Mouse (Mus musculus): ENCODE measurements around the gene Barhl2. TPM values are rescaled to one million over a fixed set of nuclear protein-coding genes. Genes with fewer than 3 reads are reported as not detected.

Barhl2 gene
- not detected in 2 replicates for total RNA-seq (2017)

DNA sequence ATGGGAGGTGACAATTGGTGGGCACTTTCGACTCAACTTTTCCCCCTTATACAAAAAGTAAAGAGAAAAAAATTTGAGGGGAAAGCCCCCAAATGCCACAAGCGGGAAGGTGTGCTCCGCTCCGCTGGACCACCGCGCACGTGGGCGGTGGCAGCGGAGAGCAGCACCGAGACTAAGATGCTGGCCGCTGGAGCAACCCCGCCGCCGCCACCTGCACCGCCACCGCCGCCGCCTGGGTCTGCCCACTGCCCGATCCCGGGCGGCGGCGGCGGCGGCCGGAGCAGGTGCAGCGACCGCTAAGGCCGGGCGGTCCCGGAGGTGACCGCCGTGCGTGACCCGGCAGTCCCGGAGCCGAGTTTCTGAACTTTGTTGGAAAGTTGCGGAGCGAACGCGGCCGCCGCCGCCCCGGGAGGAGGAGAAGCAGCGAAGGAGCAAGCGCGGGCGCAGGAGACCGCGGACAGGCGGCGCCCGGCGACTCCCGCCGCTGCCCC lies at the start of gene Barhl2:
Barhl2 (minus strand) TSS at position 181 of the 491 bp plus-strand sequence.
- no peak for ATAC-seq (replicated peaks; ENCODE audit: low read depth, poor library complexity, severe bottlenecking)

DNA sequence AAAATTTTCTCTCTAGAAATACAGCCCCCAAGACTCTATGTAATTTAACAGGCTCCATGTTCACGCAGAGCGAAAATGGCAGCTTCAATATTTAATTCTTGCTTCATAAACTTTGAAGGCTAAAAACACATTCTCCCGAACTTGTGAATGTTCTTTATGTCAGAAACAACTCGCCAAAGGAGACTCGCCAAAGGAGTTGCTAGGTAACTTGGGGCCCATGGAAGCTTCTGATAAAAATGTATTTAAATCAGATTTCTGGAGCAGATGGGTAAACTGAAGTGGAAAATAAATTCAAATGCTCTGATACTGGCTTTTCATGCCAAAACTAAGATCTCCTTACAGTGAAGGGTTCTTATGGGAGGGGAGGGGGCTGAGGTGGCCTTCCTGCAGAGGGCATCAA lies 48.1 kb upstream of the Barhl2 start:
- no peak for ATAC-seq (replicated peaks; ENCODE audit: low read depth, poor library complexity, severe bottlenecking)

DNA sequence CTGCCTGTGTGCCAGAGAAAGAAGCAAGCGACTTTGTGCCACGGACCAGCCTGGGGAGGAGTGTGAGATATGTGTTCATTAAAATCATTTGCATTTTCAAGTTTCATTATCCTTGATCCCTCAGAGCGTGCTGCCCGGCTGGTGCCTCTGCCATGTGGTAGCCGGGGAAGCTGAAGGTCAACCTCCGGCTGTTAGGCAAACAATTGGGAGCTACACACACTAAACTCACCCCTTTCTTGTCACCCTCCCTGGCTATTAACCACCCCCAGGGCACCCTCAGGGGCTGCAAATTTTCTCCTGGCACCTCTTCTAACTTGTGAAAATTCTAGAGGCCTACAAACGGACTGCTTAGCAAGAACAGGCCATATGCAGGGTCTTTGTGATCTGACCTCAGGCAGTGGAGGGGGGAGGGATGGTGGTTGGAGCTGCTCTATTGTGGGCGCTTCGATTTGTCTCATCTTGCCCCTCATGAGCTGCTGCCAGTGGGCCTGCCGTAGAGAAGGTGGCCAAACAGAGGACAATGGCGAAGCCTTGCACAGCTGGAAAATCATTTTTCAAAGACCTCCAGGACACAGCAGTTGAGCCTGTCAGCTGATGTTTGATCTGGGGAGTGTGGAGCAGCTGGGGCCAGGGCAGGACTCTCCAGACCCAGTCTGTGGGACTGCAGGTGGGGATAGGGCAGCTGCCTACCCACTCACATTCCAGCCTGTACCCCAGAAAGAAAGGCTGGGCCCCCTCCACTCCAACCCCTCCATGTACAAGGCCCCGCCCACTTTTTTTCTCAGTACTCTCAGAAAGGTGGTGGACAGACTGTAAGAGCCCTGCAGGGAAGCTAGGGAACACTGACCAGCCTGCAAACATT lies 44.9 kb upstream of the Barhl2 start:
- no peak for ATAC-seq (replicated peaks; ENCODE audit: low read depth, poor library complexity, severe bottlenecking)

DNA sequence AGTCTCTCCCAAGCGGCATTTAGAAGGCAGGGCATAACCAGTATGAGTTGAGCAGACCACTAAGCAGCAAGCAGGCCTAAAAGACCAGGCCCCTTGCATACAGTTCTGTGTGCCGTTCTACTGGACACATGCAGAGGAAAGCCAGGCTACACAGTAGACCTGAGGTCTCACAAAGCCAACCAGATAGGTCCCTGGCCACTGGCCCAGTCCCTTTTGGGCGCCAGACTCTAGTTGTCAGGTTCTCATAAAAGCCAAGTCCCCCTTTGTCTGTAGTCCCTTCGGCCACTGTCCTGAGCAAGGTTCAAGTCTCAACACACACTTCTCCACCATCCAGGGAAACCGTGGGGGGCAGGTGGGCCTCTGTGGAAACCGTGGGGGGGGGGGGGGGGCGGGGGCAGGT lies 44.3 kb upstream of the Barhl2 start:
- no peak for ATAC-seq (replicated peaks; ENCODE audit: low read depth, poor library complexity, severe bottlenecking)

DNA sequence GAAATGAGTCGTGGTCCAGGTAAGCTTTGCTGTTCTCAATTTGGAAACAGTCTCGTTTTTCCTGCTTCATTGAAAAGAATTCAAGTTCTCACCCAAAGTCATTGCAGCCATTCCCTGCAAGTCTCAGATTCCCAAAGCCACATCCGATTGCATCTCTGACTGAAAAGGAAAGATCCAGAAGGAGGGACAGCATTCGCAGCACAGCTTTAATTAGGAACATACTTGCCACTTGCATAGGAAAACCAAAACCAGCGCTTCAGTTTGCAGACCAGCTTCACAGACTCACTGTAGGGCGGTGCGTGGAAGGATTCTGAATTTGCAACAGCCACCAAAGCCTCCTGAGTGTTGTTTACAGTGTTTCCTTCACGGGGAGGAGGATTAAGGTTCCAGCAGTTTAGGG lies 33.8 kb upstream of the Barhl2 start:
- ATAC-seq (replicated peaks; ENCODE audit: low read depth, poor library complexity, severe bottlenecking): no peak

DNA sequence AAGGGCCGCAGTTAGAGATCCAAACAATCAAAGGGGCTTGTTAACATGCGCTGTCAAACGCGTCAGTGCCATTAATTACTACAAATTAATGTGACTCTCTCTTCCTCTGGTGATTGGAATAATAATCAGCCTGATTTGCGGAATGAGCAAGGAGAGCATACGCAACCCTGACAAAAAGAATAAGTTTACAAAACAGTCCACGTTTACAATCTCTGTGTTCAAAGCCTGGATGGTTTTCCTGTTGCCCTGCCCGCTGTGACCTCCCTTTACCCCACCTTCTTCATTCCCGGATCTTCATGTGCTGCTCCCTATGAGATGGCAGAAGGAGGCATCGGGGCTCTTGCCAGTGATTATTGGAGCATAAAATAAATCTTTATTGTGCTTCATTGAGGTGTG lies 14.1 kb upstream of the Barhl2 start:
- no peak for ATAC-seq (replicated peaks; ENCODE audit: low read depth, poor library complexity, severe bottlenecking)

DNA sequence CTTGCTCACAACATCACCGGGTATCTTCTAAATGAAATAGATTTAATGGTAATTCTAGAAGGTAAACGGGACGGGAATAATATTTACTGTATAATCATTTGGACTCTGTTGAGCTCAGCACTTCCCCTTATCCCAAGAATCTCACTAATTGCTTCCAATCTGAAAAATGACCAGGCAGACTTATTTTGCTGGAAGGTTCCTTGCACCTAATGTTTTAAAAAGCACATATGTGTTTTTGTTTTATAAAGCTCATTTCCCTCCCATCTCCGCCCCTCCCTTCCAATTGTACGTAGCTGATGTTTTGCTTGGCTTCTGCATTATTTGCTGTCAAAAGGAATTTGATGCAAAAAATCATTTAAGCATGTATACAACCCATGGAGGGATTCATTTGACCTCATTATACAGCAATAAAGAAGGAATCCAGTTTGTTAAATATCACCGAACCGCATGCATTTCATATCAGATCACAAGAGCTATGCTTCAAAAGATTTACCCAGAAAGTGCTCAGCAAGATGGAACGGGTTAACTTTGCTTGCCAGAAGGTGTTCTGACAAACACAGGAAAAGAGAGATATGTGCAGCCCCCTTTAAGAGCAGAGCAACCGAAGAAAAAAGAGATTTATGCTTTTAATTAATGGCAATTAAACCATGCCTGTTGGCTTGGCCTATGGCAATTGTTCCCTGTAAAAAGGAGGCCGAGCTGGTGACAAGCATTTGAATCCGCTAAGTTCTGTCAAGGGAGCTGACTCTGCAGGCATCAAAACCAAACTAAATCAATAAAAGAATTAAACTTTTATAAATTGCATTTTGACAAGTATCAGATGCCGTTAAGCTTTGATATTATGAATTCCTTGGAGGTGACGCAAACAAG lies 13.5 kb upstream of the Barhl2 start:
- ATAC-seq (replicated peaks; ENCODE audit: low read depth, poor library complexity, severe bottlenecking): no peak

DNA sequence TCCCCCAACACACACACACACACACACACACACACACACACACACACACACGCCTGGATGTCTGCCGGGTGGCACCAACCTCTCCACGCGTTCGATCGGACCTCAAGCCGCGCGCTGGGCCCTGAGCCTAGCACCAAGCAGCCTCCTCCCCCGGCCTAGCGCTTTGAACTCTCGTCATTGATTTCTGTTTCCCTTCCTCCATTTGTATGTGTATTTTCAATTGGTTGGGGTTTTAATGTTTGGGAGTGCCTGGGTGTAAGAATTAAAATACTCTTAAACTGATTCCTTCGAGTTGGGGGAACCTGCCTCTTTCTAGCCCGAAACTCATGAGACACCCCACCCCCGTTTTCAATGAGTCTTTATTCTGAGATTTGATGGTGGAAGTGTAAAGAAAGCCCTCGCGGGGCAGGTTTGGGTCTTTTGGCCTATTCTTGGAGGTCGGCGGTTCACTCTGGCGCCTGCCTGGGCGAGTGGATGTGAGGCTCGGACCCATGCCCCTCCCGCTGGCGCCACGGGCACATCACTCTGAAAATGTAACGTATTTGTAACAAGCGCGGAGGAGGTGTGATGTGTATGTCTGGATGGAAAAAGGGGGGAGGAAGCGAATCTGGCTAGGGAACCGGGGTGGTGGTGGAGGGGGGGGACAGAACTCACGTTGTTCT lies 7.3 kb upstream of the Barhl2 start:
- ATAC-seq (replicated peaks; ENCODE audit: low read depth, poor library complexity, severe bottlenecking): no peak

DNA sequence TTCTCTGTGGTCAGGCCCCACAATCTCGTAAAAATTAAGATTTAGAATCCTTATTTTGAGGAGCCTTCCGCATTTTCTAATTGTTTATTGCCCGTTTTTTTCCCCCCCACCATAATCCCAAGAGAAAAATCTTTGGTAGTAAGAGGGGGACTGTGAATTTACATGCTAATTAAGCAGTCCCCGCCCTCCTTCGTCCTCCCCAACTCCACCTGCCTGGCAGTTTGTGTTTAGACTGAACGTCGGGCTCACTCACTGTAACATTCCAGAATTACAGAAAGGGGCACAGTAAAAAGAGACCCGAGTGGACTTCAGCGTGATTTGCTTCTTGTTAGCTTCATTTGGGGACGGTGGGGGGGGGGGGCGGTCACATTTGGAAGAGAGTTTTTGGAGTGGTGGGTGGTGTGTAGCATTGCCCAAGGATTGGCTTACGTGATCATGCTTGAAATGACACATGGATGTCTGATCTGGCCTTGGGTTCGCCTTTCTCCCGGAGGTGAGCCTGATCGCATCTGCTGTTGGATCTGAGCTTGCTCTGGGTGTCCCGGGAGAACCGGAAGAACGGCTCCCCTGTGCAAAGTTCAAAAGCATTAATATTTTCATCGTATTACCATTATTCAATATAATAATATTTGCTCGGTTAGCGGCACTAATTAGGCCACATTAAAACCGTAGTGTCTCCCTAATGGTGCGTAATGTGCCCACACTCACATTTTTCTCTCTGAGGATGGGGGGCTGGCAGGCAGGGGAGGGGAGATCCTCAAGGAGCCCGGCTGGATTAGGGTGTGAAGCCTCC lies 6.6 kb upstream of the Barhl2 start:
- ATAC-seq (replicated peaks; ENCODE audit: low read depth, poor library complexity, severe bottlenecking): no peak

DNA sequence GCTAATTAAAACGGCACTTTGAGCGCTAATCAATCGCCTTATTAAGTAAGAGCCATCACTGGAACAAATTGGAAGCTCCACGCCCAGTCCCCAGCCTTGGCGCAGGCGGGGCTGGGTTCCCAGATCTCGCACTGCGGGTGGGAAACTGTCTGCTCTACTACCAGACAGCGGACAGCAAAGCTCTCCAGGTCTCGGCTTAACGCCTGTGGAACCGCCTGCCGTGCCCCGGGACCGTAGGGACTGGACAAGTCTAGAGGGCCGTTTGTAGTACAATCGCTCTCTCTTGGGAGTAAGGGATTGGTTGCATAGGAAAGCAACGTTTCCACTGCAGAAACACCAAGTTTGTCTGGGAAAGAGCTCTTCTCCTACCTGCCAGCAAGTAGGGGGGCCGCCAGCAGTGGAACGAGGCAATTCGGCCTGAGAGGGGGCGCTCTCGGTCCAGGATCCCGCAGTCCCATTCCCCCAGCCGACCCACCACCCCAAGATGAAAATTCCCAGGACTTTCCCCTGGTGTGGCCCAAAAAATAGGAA lies 5.8 kb upstream of the Barhl2 start:
- no peak for ATAC-seq (replicated peaks; ENCODE audit: low read depth, poor library complexity, severe bottlenecking)

DNA sequence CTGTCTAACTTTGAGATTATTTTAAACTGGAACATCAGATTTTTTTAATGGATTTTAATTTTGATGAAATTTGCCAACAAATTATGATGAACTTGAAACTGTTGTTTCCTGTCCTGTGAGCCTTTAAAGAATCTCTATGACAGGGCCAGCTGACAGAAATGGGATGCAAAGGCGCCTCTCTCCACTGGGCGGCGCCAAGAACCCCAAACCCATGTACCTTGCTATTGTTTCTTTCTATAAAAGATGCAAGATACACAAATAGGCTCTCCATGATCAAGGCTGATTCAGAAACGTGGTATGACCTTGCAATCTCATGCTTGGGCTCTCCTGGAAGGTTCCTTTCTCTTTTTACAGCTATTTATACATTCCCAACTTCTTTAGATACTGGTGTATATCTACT lies 3.9 kb upstream of the Barhl2 start:
- peak; percentile 63 for ATAC-seq (replicated peaks; ENCODE audit: low read depth, poor library complexity, severe bottlenecking)

DNA sequence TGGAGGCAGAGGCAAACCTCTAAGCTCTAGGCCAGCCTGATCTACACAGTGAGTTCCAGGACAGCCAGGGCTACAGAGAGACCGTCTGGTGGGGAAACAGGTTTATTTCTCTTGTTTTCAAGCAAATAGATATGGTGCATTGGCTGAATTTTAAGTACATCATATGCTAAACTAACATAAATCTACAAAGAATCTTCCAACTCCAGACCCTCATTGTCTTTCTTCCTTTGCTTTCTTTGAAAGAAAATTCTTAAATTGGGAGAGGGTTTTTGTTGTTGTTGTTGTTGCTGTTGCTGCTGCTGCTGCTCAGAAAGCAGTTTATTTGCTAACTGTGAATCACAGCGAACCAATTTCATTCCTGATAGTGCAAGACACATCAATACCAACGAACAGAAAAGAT lies 3.5 kb upstream of the Barhl2 start:
- ATAC-seq (replicated peaks; ENCODE audit: low read depth, poor library complexity, severe bottlenecking): no peak

DNA sequence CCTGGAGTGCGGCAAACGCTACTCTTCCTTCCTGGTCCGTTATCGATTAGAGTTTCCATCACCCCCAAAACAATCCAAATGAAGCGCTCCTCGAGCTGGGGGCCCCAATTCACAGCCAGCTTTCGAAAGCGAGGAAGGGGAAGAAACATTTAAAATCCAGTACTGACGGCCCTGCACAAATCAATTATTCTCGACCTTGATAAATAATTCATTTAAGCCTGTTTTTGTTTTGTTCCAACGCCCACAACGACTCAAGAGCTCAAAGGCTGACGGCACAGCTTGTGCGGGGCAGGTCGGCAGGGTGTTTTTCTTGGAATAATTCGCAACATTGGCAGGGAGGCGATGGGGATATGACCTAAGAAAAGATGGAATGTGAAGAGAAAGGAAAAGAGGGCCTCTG lies 2.6 kb upstream of the Barhl2 start:
- ATAC-seq (replicated peaks; ENCODE audit: low read depth, poor library complexity, severe bottlenecking): no peak

DNA sequence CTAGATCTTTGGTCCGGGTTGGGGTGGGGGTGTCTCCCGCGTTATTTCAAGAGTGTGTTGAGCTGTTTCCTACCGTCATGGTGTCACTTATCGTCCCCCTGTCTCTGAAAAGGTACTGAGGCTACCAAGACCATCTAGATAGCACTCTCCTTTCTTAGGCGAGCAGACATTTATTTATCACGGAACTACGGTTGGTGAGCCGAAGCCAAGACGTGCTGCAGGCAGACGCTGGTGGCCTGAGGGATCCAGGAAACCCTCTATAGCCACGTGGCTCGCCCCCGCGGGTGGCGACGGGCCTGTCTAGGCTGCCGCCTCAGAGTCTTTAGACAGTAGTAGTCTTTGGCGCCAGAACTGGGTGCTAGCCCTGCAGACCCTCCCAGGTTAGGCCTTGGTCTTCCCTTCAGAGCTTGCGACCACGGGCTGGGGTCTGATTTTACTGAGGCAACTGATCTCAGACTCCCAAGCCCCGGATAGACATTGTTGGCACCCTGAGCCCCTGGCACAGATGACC lies 2.1 kb upstream of the Barhl2 start:
- ATAC-seq (replicated peaks; ENCODE audit: low read depth, poor library complexity, severe bottlenecking): no peak

DNA sequence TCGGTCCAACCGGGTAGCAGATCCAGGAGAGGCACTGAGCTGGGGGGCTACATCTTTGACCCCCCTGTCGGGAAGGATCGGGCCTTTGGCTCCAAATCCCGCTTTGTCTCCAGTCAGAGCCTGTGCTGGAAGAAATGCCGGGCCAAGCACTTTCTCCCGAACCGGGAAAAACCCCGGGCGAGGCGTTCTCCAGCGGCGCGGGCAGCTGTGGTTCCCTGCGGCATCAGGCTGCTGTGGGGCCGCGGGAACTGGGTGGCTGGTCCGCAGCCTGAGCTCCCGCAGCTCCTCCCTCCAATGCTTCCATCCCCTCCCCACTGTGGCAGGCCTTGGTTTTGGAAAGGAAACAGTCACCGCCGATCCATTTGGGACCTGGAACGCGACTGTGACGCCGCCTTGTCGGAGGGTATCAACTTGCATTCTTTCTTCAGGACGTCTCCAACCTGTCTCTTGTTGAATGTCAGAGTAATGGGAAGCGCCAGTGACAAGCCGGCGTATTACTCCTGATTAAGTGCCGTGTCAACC lies 1.2 kb upstream of the Barhl2 start:
- no peak for ATAC-seq (replicated peaks; ENCODE audit: low read depth, poor library complexity, severe bottlenecking)

DNA sequence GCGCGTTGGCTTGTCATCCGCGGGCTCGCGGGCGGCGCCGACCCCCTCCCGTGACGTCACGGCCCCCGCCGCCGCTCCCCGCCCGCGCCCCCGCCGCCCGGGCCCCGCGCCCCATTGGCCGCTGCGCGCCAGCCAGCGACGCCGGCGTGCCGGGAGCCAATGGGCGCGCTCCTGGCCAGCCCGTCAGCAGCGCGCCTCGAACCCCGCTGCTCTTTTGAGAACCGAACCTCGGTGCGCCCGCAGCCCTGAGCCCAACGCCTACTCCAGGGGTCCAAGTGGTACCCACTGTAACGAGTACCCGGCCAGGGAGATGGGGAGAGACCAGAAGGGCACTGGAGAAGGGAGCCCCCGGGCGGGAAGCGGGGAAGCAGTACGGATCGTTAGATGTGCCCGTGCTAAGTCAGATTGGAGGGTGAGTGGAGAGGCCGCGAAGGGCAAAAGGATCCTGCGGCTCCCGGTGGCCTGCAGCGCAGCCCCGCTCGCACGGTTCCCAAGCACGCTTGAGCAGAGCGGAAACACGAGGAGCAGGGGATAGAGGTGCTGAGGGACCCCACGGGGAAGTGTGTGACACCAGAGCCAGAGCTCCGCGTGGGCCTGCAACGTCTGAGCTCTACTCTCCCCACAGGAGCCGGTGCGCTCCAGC lies 632 bp upstream of the Barhl2 start:
- ATAC-seq (replicated peaks; ENCODE audit: low read depth, poor library complexity, severe bottlenecking): 0 out of 2 replicates have a peak, but pooled peaks have one; percentile 17

DNA sequence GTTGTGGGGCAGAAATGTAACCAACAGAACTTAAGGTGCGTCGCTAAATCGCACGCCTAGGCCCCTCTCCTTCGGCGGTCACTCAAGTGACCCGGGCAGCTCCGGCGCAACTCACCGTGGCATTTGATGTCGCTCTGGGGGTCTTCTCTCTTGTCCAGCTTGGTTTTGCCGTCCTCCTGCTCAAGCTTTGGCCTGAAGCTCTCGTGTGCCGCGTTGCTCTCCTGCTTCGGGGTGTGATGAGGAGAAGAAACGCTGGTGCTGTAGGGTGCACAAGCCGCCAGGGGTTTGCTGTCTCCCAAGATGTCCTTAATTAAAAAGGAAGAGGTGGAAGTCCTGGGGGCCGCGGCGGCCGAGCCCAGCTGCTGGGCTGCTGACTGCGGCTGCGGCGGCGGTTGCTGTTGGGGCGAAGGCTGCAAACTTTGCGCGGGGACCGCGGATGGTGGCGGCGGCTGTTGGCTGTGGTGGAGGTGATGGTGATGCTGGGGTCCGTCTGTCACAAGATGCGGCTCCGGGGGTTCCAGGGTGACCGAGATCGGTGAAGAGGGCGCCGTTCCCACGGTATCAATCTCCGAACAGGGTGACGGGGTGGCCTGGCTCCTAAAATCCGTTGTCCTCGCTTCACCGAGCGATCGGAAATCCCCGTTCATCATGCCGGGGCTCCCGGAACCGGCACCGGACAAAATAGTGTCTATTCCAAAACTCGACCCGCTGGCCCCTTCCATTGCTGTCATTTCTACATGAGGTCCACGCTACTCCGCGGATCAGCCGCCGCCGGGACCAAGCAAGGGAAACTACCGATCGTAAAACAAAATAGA lies 648 bp downstream of the Barhl2 start:
- no peak for ATAC-seq (replicated peaks; ENCODE audit: low read depth, poor library complexity, severe bottlenecking)

DNA sequence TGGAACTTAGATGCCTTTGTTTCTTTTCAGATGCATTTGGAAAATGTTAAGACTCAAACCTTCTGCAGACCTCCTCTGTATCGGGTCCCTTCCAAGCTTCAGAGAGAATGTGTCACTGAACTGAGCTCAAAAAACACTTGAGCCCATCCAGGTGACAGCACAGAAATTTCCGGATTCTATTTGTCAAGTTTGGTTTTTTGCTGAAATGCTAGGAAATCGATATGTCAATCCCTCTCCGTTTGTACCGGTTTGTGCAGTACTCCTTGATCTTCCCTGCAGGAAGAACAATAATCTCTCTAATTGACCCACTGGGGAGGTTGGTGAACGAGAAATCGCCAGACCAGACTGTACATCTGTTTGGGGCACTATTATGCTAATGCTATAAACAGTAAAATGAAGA lies 2.0 kb downstream of the Barhl2 start:
- ATAC-seq (replicated peaks; ENCODE audit: low read depth, poor library complexity, severe bottlenecking): no peak
